Mouse (Mus musculus) heart, embryonic 16.5 days (tissue): ENCODE measurements at regions not wholly inside any gene's neighbourhood (a gene's known extent, or its start where the extent isn't known, plus 50 kb on each side); places are given as distances from the start of the nearest gene placed in this dataset.

Source experiments
- ATAC-seq: fragments of 200-750 bp; cut with Nextera tagmentation; replicated peaks from 2 replicates; pipeline ENCODE4 v1.8.0; 2017; ENCODE audit warnings: moderate number of reproducible peaks; ENCODE audit not compliant: insufficient read depth, low FRiP score; ENCODE audit errors: extremely low read depth
- H3K27ac ChIP-seq: fragments of 300-500 bp; sonication (generic); 2 replicates; pipeline ENCODE4 v1.5.1; 2014; ENCODE audit warnings: mild to moderate bottlenecking, low read length, control low read depth, moderate library complexity
- H3K27me3 ChIP-seq: fragments of 300-500 bp; sonication (generic); 2 replicates; pipeline ENCODE4 v1.6.1; 2014; ENCODE audit warnings: low read length, mixed read lengths; ENCODE audit not compliant: control insufficient read depth, insufficient read depth
- H3K36me3 ChIP-seq: fragments of 300-500 bp; sonication (generic); 2 replicates; pipeline ENCODE4 v1.6.1; 2014; ENCODE audit not compliant: control insufficient read depth, insufficient read depth
- H3K4me1 ChIP-seq: fragments of 300-500 bp; sonication (generic); 2 replicates; pipeline ENCODE4 v1.6.1; 2014; ENCODE audit warnings: low read length, mixed read lengths; ENCODE audit not compliant: control insufficient read depth, insufficient read depth
- H3K4me2 ChIP-seq: fragments of 300-500 bp; sonication (generic); 2 replicates; pipeline ENCODE4 v1.6.1; 2014; ENCODE audit warnings: low read depth, mild to moderate bottlenecking, control low read depth, low read length
- H3K4me3 ChIP-seq: fragments of 300-500 bp; sonication (generic); 2 replicates; pipeline ENCODE4 v1.5.1; 2014; ENCODE audit warnings: mild to moderate bottlenecking, control low read depth, low read length
- H3K9ac ChIP-seq: fragments of 300-500 bp; sonication (generic); 2 replicates; pipeline ENCODE4 v1.6.1; 2014; ENCODE audit warnings: low read length, control low read depth
- H3K9me3 ChIP-seq: fragments of 300-500 bp; sonication (generic); replicated peaks from 2 replicates; pipeline ENCODE4 v1.6.1; 2016; ENCODE audit warnings: low read length; ENCODE audit not compliant: control insufficient read depth
- WGBS: fragments of 180-500 bp; shearing (Covaris S2); extraction: QIAGEN DNeasy Blood & Tissue Kit; methylation state at CpG from one replicate; pipeline ENCODE4 v1.1.7; 2014; 5-methylcytosine and 5-hydroxymethylcytosine counted together

- ATAC-seq = no peak
- H3K9me3 ChIP-seq = no peaks in the 10 kb centered on the region
- 85% methylated on average over 6 of the region's 6 CpGs for WGBS
- no peak overlapping the region for H3K4me3 ChIP-seq
- H3K27ac ChIP-seq = no peak overlapping the region
- H3K27me3 ChIP-seq = no peaks in the 10 kb centered on the region
- H3K4me1 ChIP-seq = peaks cover 20% of the 10 kb centered on the region
- no peak overlapping the region for H3K4me2 ChIP-seq
- no peaks in the 10 kb centered on the region for H3K36me3 ChIP-seq
- no peak overlapping the region for H3K9ac ChIP-seq
Observed at GRCm38 (mm10) chr17:84097871-84098430, 89.8 kb downstream of the Zfp36l2 start.

DNA sequence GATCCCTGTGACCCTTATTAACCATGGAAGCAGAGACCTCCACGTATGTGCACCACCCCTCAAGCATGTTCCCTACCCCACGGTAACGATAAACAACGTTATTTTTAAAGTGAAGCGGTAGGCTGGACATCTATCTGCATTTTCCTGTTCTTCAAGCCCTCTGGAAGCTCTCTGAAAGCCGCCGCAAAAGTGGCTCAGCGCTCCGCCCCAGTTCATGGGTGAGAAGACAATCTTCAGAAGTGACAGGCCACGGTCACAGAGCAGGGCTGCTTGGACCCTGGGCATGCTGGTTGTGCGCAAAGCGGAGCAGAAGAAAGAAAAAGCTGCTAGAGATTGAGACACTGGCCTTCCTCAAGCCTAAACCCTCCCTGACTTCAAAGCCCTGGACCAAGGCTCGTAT, 90.5 kb downstream of the Zfp36l2 start:
- no peak for ATAC-seq
- Histone ChIP-seq H3K9me3 (no peaks in the 10 kb centered on the region), H3K4me2 (no peak overlapping the region), H3K27me3 (no peaks in the 10 kb centered on the region), H3K4me3 (no peak overlapping the region), H3K9ac (no peak overlapping the region), H3K36me3 (no peaks in the 10 kb centered on the region), H3K4me1 (peaks cover 20% of the 10 kb centered on the region), H3K27ac (no peak overlapping the region)
- 74% methylated on average over 13 of the region's 13 CpGs for WGBS

DNA sequence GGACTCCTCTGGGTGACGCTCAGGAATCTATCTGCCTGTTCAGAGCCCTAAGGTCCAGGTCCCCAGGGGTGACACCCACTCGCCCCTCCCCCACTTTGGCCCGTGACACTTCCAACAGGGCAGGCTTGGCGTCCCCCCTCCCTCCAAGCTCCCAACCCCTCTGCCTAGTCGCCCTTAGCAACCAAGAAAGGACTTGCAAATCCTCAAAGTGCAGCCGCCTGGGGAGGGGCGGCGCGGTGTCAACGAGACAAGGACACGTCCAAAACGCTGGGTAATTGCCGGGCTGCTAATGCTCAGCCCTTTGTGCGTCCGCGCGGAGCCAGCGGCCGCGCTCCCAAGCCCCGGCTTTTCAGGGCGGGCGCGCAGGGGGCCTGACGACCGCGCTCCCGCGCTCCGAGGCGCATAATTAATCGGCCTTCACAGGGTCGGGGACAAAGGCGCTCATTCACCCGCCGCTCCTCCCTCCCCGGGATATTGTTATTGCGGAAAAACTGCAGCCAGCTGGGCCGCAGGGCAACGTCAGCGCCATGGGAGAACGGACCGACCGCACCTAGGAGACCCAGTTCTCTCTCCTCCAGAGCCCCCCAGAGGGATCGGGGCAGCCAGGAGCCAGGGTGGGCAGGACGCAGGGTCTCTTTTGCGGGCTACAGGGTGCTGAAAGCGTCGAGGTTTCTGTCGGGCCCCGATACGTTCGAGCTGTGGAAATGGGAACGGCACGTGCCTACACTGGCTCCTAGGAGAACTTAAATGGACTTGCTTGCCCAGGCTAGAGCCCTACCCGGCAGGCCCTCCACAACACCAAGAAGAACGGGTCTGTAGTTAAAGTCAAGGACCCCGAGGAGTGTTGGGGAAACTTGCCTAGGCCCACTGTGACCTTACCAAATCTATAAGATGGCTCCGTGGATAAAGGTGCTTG, 91.1 kb downstream of the Zfp36l2 start:
- WGBS = 7% methylated on average over 59 of the region's 59 CpGs
- H3K4me3 ChIP-seq = peak overlapping the region; percentile 51
- ATAC-seq = peak; percentile 49
- H3K27ac ChIP-seq = peak overlapping the region; percentile 34; the same call in 1 of the 2 replicates
- H3K9me3 ChIP-seq = no peaks in the 10 kb centered on the region
- H3K36me3 ChIP-seq = no peaks in the 10 kb centered on the region
- peak overlapping the region; percentile 81 for H3K4me2 ChIP-seq
- peaks cover 20% of the 10 kb centered on the region for H3K4me1 ChIP-seq
- H3K9ac ChIP-seq = peak overlapping the region; percentile 79
- H3K27me3 ChIP-seq = no peaks in the 10 kb centered on the region

GRCm38 (mm10) chr17:84095829-84096228, 91.9 kb downstream of the Zfp36l2 start:
- WGBS = 58% methylated on average over 4 of the region's 4 CpGs
- Histone ChIP-seq H3K27ac (no peak overlapping the region), H3K4me3 (no peak overlapping the region), H3K9ac (no peak overlapping the region; the same call in 1 of the 2 replicates), H3K36me3 (no peaks in the 10 kb centered on the region), H3K4me2 (no peak overlapping the region), H3K4me1 (peaks cover 20% of the 10 kb centered on the region), H3K27me3 (no peaks in the 10 kb centered on the region), H3K9me3 (no peaks in the 10 kb centered on the region)
- ATAC-seq = no peak

DNA sequence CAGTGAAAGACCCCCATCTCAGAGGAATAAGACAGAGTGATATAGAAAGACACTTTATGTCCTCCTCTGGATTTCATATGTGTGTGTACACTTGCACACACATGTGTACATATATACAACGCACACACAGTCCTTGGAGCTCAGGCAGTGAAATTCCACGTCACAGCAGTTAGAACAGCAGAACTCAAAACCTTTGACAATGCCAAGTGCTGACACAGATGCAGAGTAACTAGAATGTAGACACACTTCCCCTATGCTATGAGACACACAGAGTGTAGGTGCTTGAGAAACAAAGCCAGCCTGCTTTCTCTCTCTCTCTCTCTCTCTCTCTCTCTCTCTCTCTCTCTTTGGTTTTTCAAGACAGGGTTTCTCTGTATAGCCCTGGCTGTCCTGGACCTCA, 92.7 kb downstream of the Zfp36l2 start:
- Histone ChIP-seq H3K27ac (no peak overlapping the region), H3K4me2 (no peak overlapping the region), H3K27me3 (no peaks in the 10 kb centered on the region), H3K9me3 (no peaks in the 10 kb centered on the region), H3K4me3 (no peak overlapping the region), H3K36me3 (no peaks in the 10 kb centered on the region), H3K4me1 (peaks cover 13% of the 10 kb centered on the region), H3K9ac (no peak overlapping the region)
- 76% methylated on average over 2 of the region's 2 CpGs for WGBS
- ATAC-seq = no peak

DNA sequence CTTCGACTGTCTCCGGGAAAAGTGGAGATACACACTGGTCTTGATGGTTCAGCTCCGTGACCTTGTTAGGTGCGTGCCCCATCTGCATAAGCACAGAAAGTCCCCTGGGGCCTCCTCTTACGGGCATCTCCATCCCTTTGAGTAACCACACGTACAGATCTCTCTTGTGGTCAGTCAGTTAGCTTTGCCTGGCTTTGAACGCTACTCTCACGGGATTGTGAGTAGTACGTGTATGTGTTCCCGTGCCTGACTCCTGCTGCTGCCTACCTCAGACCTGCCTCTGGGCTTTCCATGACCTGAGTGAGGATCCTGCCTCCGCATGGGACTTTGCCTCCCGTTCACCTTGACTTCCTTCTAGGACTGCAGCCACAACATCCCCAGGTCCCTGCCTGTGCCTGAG, 101.4 kb downstream of the Zfp36l2 start:
- Histone ChIP-seq H3K27me3 (no peaks in the 10 kb centered on the region), H3K9ac (peak overlapping the region; percentile 26; the same call in 1 of the 2 replicates), H3K4me2 (no peak overlapping the region), H3K9me3 (no peaks in the 10 kb centered on the region), H3K27ac (peak overlapping the region; percentile 64), H3K4me1 (peaks cover 44% of the 10 kb centered on the region), H3K36me3 (no peaks in the 10 kb centered on the region), H3K4me3 (no peak overlapping the region)
- ATAC-seq = no peak
- 81% methylated on average over 12 of the region's 12 CpGs for WGBS

GRCm38 (mm10) chr17:84085721-84086120, 102.0 kb downstream of the Zfp36l2 start:
- Histone ChIP-seq H3K27me3 (no peaks in the 10 kb centered on the region), H3K36me3 (no peaks in the 10 kb centered on the region), H3K9ac (peak overlapping the region; percentile 26; the same call in 1 of the 2 replicates), H3K9me3 (no peaks in the 10 kb centered on the region), H3K4me2 (no peak overlapping the region), H3K4me3 (no peak overlapping the region), H3K27ac (peak overlapping the region; percentile 64), H3K4me1 (peaks cover 44% of the 10 kb centered on the region)
- 13% methylated on average over 7 of the region's 7 CpGs for WGBS
- peak; percentile 59 for ATAC-seq

GRCm38 (mm10) chr17:84085232-84085631, 102.5 kb downstream of the Zfp36l2 start:
- 0 out of 2 replicates have a peak, but pooled peaks have one; percentile 14 for ATAC-seq
- WGBS = 54% methylated on average over 10 of the region's 10 CpGs
- Histone ChIP-seq H3K4me3 (no peak overlapping the region), H3K9me3 (no peaks in the 10 kb centered on the region), H3K36me3 (no peaks in the 10 kb centered on the region), H3K27ac (peak overlapping the region; percentile 64), H3K27me3 (no peaks in the 10 kb centered on the region), H3K4me1 (peaks cover 44% of the 10 kb centered on the region), H3K9ac (peak overlapping the region; percentile 30; the same call in 1 of the 2 replicates), H3K4me2 (no peak overlapping the region)
